Mouse (Mus musculus) left cerebral cortex, postnatal 25 days (tissue): Measurements from ENCODE around the gene Olfr12. TPM values are rescaled to one million over a fixed set of nuclear protein-coding genes. Genes with fewer than 3 reads are reported as not detected.

Experiments used
- DNase-seq, 2 experiments: peaks; one replicate each; pipeline ENCODE4 v3.0.0; 2022; ENCODE audit warnings: low spot score in 2 of 2, mixed read lengths in 1 of 2
- intact Hi-C: fragments of 180-260 bp; cut with DNase I; formaldehyde crosslinking; loops from one replicate; pipeline ENCODE4 v1.15.1; 2025
- total RNA-seq, 2 experiments: library from RNA; stranded (reverse); gene quantifications; 2 replicates each; pipeline ENCODE4 v1.2.3; 2021

The Olfr12 gene
- total RNA-seq, result not detected

- intact Hi-C loops, result no loop called here
- DNase-seq, result no peak
Observed at GRCm38 (mm10) chr1:92617488-92617887, at the start of gene Olfr12. Gene Olfr12, plus strand, starts transcription at chr1:92617788.

- DNase-seq, result no peak
- intact Hi-C loops, result no loop called here
Observed at GRCm38 (mm10) chr1:92571022-92571421, 46.6 kb upstream of the Olfr12 start, which contains the start of gene Olfr1413. Gene Olfr1413, plus strand, starts transcription at chr1:92571322.

- DNase-seq, result no peak
- intact Hi-C loops, result no loop called here
Observed at GRCm38 (mm10) chr1:92585479-92585878, 32.1 kb upstream of the Olfr12 start, which contains the start of gene Olfr1412. Gene Olfr1412, plus strand, starts transcription at chr1:92585779.

- no peak for DNase-seq
- intact Hi-C loops, result no loop called here
Observed at GRCm38 (mm10) chr1:92594111-92594510, 23.5 kb upstream of the Olfr12 start, which contains the start of gene Olfr1411. Gene Olfr1411, plus strand, starts transcription at chr1:92594411.

- intact Hi-C loops, result no loop called here
Observed at GRCm38 (mm10) chr1:92596019-92596418, 21.6 kb upstream of the Olfr12 start.

GRCm38 (mm10) chr1:92605482-92605881 is 12.1 kb upstream of the Olfr12 start, which contains the start of gene Olfr1410:
Gene Olfr1410, plus strand, starts transcription at chr1:92605782.
- intact Hi-C loops, result loop anchor here (5.0 kb wide), 1 partner anchor 68 kb away; no protein-coding TSS in a partner anchor
- no peak for DNase-seq

More at GRCm38 (mm10) chr1:92596019-92596418, 21.6 kb upstream of the Olfr12 start:
- no peak for DNase-seq

- no peak for DNase-seq
- intact Hi-C loops, result loop anchor here (5.0 kb wide), 1 partner anchor 70 kb away; no protein-coding TSS in a partner anchor
Observed at GRCm38 (mm10) chr1:92607711-92608110, 9.9 kb upstream of the Olfr12 start.

GRCm38 (mm10) chr1:92611008-92611407 is 6.6 kb upstream of the Olfr12 start:
- DNase-seq, result peak; percentile 61 to 71

GRCm38 (mm10) chr1:92613175-92613574 is 4.4 kb upstream of the Olfr12 start:
- DNase-seq, result no peak
- intact Hi-C loops, result loop anchor here (5.0 kb wide), 1 partner anchor 141 kb away; the partner anchor contains the start of gene Ndufa10

More at GRCm38 (mm10) chr1:92611008-92611407, 6.6 kb upstream of the Olfr12 start:
- intact Hi-C loops, result loop anchor here (1.0 to 5.0 kb wide), 2 partner anchors 90 to 139 kb away; partner anchors contain the start of gene Ndufa10

- intact Hi-C loops, result loop anchor here (2.0 to 5.0 kb wide), 2 partner anchors 34 to 142 kb away; partner anchors contain the start of genes Ndufa10 and Otos
- peak in 1 of 2 experiments; percentile 52 for DNase-seq
Observed at GRCm38 (mm10) chr1:92614516-92614915, 3.1 kb upstream of the Olfr12 start.

- intact Hi-C loops, result no loop called here
- no peak for DNase-seq
Observed at GRCm38 (mm10) chr1:92616046-92616445, 1.5 kb upstream of the Olfr12 start.

- no peak for DNase-seq
- intact Hi-C loops, result no loop called here
Observed at GRCm38 (mm10) chr1:92618360-92618759, 772 bp downstream of the Olfr12 start.

- intact Hi-C loops, result no loop called here
- DNase-seq, result no peak
Observed at GRCm38 (mm10) chr1:92628227-92628626, 10.6 kb downstream of the Olfr12 start.

- DNase-seq, result no peak
- intact Hi-C loops, result no loop called here
Observed at GRCm38 (mm10) chr1:92632196-92632595, 14.6 kb downstream of the Olfr12 start.

- DNase-seq, result no peak
- intact Hi-C loops, result no loop called here
Observed at GRCm38 (mm10) chr1:92632948-92633347, 15.4 kb downstream of the Olfr12 start.

- DNase-seq, result no peak
Observed at GRCm38 (mm10) chr1:92633726-92634125, 16.1 kb downstream of the Olfr12 start.

GRCm38 (mm10) chr1:92634569-92634968 is 17.0 kb downstream of the Olfr12 start:
- no peak for DNase-seq
- intact Hi-C loops, result no loop called here

More at GRCm38 (mm10) chr1:92633726-92634125, 16.1 kb downstream of the Olfr12 start:
- intact Hi-C loops, result no loop called here

- DNase-seq, result no peak
- intact Hi-C loops, result no loop called here
Observed at GRCm38 (mm10) chr1:92634976-92635599, 17.5 kb downstream of the Olfr12 start.

- intact Hi-C loops, result no loop called here
- no peak for DNase-seq
Observed at GRCm38 (mm10) chr1:92636015-92636414, 18.4 kb downstream of the Olfr12 start.

- no peak for DNase-seq
- intact Hi-C loops, result no loop called here
Observed at GRCm38 (mm10) chr1:92636676-92637075, 19.1 kb downstream of the Olfr12 start.
